Mouse (Mus musculus) layer of hippocampus, postnatal 36 days (tissue): ENCODE measurements at regions not wholly inside any gene's neighbourhood (a gene's known extent, or its start where the extent isn't known, plus 50 kb on each side); places are given as distances from the start of the nearest gene placed in this dataset.

Experiments
- DNase-seq, 2 experiments: peaks; one replicate each; pipeline ENCODE4 v3.0.0; 2022

DNA sequence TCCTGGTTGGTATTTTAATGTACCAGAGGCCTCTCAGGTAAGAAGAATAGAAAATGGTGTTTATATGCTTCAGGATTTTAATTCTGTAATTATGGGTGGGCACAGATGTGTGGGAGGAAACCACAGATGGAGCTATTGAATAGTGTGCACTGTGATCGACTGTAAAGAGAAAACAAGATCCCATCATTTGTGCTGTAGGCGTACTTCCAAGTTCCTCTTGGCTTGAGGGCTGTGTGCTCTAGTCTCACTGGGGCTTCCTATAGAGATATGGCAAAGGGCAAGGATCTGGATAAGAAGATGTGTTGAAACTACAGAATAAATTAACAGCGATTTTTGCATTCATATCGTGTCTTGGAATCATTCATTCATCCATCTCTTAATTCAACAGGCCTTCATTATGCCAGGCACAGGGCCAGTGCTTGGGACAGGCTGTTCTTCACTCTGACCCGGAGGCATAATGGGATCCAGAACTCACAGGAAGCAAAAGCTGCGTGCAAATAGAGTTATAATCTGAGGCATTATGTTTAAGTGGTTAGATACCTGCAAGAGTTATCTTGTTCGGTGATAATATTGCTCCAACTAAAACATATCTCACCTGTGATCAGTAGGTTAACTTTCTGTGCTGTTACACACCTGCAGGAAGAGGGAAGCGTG, 336.7 kb downstream of the Hs3st3b1 start:
- peak in 1 of 2 experiments; percentile 11 for DNase-seq

DNA sequence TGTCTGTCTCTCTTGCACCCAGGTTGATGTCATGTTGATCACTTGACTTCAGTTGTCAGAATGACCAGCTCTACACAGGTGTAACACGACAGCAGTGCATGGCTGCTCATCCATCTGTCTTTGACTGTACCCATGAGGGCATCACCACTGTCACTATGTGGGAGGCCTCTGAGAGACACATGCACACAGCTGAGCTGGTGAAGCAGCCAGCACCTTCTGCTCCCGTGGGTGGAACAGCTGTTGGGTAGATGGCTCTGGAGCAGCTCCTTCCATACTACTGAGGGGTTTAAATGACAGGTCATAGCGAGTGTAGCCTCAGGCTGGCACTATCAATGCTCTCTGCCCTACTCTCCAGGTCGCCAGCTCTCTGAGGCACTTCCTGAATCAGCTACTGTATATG, 301.9 kb downstream of the Hs3st3b1 start:
- no peak for DNase-seq

- no peak for DNase-seq
These were observed 291.8 kb downstream of the Hs3st3b1 start for GRCm38 (mm10) chr11:63630336-63630735.

- DNase-seq, result peak; percentile 3 to 8
These were observed 265.0 kb downstream of the Hs3st3b1 start for GRCm38 (mm10) chr11:63657057-63657456.

DNA sequence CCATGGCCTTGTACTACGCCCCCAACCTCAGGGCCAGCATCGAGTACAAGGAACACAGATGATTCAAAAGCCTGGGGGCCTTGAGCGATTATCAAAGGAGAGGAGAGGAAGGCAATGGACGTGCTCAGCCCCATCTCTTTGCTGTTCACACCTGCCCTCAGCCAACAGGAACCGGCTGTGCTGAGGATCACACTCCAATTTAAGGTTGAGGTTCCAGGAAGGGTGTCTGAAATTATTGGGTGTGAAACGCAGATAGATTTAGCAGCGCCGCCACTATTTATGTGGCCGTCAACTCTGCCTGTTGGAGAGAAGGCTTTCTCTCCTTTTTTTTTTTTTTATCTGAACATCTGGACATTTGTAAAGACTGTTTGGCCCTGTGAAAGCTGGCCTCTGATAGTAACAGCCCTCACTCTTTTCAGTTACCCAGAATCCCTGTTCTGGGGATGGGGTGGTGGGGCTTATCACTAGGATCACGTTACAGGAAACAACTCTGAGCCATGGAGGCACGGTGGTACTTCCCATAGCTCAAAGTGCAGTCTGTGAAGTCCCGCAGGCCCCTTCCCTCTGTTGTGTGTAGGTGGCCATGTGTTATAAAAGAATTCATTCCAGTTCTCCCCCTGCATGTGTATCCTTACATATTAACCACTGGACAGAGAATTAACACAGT, 256.7 kb downstream of the Hs3st3b1 start:
- DNase-seq, result no peak

GRCm38 (mm10) chr11:63670477-63670876, 251.6 kb downstream of the Hs3st3b1 start:
- no peak for DNase-seq

GRCm38 (mm10) chr11:63671816-63672215, 250.3 kb downstream of the Hs3st3b1 start:
- no peak for DNase-seq

- DNase-seq, result no peak
These were observed 244.2 kb downstream of the Hs3st3b1 start for GRCm38 (mm10) chr11:63677921-63678320.

DNA sequence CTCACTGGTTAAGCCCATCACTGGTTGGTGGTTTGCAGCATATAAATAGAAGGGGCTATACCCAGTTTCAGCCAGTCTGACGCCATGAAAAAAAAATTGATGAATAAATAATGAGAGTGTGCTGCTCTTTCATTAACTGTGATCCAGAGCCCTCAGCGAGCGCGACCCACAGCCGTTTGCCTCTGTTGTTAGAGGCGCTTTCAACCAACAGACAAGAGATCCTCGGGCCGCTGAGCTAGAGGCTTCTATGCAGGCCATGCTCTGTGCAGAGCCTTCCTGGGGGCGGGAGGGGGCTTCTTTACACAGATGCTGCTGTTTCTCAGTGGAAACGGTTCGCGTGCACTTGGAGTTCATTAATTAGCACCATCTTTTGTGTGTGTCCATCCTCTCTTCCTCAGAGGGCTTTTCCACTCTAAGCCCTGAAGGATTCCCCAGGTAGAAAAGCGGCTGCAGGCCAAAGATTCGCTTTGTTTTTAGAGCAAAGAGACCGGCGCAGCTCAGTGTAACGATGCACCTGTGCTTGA, 243.6 kb downstream of the Hs3st3b1 start:
- DNase-seq, result no peak

- DNase-seq, result no peak
These were observed 242.6 kb downstream of the Hs3st3b1 start for GRCm38 (mm10) chr11:63679491-63679890.

GRCm38 (mm10) chr11:63684228-63684980, 237.7 kb downstream of the Hs3st3b1 start:
- DNase-seq, result no peak

DNA sequence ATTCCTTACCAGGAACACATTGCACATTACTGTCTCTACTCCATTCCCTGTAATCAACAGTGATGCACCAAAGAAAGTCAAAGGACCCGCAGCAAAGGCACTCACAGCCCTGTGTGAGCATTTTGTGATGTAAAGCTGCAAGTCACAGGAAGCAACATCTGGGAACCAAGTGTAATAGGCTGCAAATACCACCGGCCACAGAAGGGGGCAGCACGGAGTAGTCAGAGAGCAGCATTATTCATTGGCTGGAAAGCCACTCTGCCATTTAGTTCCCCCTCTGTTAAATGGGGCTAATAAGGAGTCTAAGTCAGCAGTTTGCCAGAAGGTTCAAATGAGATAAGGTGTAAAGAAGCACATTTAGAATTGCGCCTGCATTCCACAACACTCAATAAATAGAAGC, 231.0 kb downstream of the Hs3st3b1 start:
- DNase-seq, result no peak

DNA sequence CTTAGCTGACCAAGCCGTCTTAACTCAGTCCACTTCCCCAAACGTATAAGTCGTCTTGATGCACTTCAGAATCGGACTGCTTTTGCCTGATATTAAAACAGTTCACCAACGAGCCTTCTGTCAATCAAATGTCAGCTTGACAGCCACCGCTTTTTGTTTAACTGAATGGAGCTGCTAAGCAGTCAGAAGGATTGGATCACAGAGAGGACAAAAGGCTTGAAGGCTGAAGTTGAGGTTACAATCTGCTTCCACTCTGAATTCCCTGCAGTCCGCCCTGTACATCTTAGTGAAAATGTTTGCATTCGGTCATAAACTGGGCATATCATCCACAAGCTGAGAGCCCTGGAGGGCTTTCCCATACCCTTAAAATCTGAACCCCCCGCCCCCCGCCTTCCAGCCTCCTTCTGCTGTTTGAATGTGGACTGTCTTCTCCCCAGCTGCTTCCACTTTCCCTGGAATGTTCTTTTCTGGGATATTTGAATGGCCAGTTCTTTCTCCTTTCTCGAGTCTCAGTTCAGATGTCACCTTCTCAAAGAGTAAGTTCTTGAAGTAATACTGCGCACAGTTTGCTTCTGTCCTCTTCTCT, 217.0 kb downstream of the Hs3st3b1 start:
- no peak for DNase-seq

DNA sequence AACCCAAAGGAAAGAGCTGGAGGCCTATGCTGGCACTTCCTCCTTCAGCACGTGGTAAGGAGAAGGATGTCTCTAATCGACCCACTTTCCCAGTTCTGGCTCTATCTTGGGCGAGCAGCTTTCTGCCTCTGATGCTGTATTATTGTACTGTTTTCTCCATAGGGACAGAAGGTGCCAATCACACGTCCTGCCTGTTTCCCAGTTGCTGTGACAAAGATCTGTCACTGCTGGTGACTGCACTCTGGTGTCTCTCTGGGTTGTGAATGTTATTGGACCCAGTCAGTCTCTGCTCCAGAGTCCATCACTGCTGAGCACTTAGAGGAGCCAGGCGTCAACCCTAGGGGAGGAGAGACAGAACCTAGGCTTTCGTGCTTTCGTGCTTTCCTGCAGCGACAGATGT, 216.0 kb downstream of the Hs3st3b1 start:
- peak in 1 of 2 experiments; percentile 11 for DNase-seq

DNA sequence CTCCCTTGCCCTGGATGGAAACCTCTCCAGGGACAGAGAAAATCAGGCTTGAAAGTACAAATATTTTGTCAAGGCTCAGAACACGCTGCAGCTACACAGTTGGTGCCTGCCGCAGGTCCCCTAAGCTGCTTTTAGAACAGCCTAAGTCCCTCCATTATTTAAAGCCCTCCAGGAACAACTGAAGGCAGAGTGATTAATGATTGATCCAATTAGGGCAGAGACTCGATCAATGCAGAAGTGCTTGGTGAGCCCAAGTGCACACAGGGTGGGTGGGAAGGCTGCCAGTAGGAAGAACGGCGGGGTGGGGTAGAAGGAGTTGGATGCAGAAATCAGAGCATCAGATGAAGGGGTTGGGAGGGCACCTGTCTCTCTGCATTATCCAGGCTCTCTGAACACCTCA, 215.0 kb downstream of the Hs3st3b1 start:
- DNase-seq, result no peak

GRCm38 (mm10) chr11:63708412-63708811, 213.7 kb downstream of the Hs3st3b1 start:
- peak; percentile 15 to 20 for DNase-seq

DNA sequence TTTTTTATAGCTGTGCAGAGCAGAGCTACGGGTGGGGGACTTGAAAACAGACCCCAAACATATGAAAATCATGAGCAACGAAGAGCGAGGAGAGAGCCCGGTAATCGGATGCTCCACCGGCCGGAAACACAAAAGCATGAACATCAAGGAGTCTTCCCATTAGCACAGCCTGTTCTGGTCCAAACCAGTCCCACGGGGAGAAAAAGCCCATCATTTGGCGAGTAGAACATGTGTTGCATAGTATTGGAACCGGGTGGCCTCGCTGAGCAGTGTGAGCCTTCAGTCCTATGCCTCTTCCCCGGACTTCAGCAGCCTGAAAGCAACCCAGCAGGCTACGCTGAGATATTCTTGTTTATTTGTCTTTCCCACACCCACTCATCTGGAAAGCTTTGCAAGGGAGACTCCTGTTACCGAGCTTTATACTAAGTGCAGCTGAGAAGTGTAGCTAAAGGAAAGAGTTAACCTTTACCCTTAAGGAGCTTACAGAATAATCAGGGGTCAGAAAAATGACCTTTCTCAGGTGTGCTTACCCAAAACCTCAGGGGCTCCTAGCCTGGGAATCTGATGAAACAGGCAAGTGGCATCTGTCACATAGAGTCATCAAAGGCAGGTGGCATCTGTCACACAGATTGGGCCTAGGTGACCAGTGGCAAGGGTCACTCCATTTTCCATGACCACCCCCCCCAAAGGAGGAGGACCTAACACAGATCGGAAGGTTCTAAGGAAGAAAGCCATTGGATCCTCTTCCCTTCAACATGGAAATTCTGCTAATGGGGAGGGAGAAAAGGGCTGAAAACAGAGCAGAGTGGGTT, 209.8 kb downstream of the Hs3st3b1 start:
- no peak for DNase-seq

DNA sequence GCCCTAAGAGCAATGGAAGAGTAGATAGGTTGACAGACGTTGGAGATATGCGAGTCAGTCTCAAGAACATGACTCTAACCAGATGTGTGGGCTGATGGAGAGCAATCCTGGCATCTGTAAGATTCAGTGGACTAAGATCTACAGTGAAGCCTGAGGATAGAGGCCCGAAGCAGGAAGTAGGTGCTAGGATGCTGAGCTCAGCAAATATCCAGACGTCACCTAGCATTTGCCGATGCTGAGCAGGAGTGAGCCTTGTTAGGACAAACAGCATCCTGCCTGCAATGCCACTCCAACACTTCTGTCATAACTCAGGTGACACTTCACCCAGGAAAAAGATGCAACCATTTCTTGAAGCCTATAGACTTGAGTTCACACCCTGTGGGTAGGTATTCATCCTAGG, 199.8 kb downstream of the Hs3st3b1 start:
- no peak for DNase-seq

DNA sequence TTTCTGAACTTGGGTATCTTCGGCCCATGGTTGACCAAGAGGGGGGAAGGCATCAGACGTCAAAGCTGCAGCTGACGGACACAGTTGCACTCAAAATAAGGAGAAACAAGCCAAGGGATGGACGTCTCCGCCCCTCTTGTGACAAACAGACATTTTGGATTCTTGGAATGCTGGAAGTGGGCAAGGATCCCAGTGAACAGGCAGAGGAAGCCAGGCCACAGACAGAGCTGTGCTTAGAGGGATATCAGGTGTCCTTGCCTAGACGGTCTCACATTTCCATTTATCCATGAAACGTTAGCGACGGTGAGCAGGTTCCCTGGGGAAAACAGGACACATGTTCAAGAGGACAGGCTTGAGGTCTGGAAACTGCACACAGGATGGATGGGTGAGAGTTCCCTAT, 191.2 kb downstream of the Hs3st3b1 start:
- DNase-seq, result no peak

- no peak for DNase-seq
These were observed 168.8 kb downstream of the Hs3st3b1 start for GRCm38 (mm10) chr11:63753260-63753659.

DNA sequence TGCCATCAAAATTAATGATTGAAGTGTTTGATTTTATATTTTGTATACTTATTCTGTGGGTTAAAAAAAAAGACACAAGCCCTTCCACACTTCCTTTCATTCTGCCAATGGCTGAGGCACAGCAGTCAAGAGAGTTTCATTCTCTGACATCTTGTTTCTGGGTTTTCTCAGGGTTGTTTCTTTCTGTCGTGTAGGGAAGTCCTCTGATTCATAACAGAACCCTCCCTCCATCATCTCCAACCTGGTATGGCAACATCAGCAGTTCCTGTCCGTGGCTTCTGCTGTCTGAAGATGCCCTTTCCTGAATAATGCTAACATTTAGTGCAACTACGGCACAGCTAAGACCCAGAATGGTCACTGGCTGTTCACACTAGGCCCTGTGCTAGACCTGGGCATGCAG, 167.3 kb downstream of the Hs3st3b1 start:
- no peak for DNase-seq

DNA sequence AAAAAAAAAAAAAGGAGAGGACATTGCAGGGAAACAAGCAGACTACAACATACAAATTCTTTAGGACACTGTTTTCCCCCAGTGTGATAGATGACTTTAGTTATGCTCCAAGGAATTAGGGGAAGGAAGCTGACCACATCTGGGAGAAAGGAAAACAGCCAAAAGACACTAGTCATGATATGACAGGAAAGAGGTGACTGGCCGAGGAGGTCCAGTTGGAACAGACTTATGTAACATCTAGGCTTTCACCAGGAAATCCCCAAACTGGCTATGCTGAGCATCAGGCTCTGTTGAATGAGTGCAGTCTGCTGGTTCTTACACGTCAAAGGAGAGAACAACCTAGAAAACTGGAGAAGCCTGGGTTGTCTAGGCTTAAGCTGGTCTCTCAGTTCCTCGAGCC, 163.8 kb downstream of the Hs3st3b1 start:
- no peak for DNase-seq
